Mouse (Mus musculus): ENCODE results near the gene Fam196a. TPM values are rescaled to one million over a fixed set of nuclear protein-coding genes. Genes with fewer than 3 reads are reported as not detected.

The Fam196a gene
- 1.6 and 2.3 TPM in 2 replicates for polyA plus RNA-seq (2012; rRNA removed)

GRCm38 (mm10) chr7:134937927-134938609 lies at the start of gene Fam196a:
Gene Fam196a, minus strand, starts transcription at chr7:134938430.

All from ovary, adult 2 months (tissue).